Mouse (Mus musculus): ENCODE results near the gene Pnma1.

Gene Pnma1

DNA sequence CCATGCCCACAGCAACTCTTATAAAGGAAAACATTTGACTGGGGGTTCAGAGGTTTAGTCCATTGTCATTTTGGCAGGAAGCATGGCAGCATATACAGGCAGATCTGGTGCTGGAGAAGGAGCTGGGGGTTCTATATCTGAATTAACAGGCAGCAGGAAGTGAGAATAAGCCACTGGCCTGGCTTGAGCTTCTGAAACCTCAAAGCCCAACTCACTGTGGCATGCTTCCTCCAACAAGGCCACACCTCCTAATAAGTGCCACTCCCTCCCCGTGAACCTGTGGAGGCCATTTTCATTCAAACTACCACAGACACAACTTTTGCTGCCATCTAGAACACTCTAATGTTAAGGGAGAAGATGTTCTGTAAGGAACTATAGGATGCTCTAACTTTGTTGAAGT is 40.6 kb downstream of the Pnma1 start:
- no peak for DNase-seq (ENCODE audit: low read depth, low spot score)

DNA sequence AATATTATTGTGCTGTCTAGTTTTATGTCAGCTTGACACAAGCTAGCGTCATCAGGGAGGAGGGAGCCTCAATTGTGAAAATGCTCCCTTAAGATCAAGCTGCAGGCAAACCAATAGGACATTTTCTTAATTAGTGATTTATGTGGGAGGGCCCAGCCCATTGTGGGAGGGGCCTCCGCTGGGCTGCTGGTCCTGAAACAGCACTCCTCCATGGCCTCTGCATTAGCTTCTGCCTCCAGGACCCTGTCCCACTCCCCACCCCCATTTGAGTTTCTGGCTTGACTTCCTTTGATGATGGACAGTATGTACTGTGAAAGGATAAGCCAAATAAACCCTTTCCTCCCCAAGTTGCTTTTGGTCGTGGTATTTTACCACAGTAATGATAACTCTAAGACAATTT is 41.3 kb downstream of the Pnma1 start:
- no peak for DNase-seq (ENCODE audit: low read depth, low spot score)

DNA sequence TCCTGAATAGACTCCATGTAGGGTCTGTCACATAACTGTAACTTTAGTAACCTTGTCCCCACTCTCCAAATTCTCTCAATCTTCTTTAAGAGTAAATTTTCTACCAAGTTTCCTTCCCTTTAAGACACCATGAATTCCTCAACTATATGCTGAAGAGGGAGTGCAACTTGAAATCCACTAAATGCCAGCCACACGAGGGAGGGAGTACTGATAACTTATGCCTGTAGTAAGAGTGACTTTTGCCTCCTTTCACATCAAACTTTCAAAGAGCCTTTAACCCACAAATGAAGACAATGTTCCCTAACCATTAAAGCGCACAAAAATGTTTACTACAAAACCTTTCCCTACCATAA is 46.8 kb downstream of the Pnma1 start:
- peak; percentile 8 for DNase-seq (ENCODE audit: low read depth, low spot score)

DNA sequence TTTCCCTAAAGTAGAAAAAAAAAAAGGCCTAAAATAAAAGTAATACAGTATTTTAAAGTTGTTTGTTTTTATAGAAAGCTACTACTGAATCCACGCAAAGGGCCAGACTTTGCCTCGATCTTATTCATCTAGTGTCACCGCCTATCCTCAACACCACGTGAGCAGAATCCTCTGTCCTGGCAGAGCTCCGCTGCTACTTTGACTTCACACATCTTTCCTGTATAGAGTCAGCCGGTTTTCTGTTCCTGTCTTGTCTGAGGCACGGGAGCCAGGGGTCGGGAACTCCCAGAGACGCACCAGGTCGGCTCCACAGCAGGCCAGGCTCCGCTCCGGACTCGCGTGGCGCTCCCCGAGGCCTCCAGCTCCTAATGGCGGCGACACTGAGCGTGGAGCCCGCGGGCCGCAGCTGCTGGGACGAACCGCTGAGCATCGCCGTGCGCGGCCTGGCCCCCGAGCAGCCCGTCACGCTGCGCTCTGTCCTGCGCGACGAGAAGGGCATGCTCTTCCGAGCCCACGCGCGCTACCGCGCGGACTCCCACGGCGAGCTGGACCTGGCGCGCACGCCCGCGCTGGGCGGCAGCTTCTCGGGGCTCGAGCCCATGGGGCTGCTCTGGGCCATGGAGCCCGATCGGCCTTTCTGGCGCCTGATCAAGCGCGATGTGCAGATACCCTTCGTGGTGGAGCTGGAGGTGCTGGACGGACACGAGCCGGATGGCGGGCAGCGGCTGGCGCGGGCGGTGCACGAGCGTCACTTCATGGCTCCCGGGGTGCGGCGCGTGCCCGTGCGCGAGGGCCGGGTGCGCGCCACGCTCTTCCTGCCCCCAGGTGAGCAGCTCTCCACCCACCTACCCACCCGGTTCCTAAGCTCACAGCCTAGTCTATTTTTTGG is 47.4 kb downstream of the Pnma1 start, which contains the start of gene Acot6:
Gene Acot6, plus strand, starts transcription at position 51 of the 889 bp plus-strand sequence.
- DNase-seq (ENCODE audit: low read depth, low spot score) = peak; percentile 67

DNA sequence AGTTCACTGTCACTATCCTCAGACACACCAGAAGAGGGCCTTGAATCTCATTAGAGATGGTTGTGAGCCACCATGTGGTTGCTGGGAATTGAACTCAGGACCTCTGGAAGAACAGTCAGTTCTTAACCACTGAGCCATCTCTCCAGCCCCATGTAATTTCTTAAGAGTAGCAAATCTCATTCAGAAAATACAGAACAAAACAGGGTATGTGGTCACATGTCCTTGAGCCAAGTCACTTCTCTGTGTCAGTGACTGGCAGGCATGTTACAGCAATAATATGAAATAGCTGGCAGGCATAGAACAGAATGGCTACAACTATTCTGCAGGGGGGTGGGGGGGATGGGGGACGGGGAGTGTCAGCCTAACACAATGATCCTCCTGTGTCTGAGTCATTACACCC is 48.2 kb downstream of the Pnma1 start:
- no peak for DNase-seq (ENCODE audit: low read depth, low spot score)

DNA sequence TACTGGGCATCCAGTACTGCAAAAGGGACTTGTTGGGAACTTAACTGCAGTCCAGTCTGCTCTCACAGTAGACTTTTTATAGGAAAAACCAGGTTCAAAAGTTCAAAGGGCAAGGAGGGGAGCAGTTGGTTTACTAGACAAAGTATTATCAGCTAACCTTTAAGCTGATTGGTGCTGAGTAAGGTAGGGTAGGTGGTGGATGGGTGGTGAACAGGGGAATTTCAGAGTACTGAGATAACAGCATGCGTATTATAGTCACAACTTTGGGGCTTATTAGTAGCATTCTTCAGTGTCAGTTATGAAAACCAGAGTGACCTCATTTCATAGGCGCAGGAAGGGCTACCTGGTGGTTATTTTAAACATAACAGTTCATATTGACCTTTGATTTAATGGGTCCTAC is 48.7 kb downstream of the Pnma1 start:
- DNase-seq (ENCODE audit: low read depth, low spot score) = peak; percentile 30

Data from CD4-positive, CD25-positive, alpha-beta regulatory T cell, adult 2 months (primary cell).